Mouse (Mus musculus) Muller cell, postnatal 12 days (primary cell): ENCODE data around the gene Aip.
"Not testable (repeated sequence)": the region's sequence is repeated elsewhere in the genome, so short reads cannot be mapped to it uniquely, and the experiment has no call there.

Experiments
- DNase-seq: peaks from one replicate; pipeline ENCODE4 v3.0.0-alpha.2; 2015; ENCODE audit errors: inconsistent ontology term

Gene Aip

DNA sequence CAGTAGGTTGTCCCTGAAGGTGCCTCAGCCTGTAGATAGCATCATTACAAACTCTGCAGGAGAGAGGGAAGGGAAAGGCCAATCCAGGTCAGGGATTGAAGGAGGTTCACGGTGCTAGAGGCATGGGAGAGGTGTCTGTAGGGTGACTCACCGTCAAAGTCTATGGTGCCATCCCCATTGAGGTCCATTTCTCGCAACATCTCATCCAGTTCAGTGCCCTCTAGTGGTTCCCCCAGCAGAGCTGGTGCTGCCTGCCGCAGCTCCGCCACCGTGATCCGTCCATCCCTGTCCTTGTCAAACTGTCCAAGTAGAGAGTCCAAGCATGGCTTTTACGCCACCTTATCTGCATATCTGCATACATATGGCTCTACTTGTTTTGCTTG, 10.3 kb upstream of the Aip start:
- not testable (repeated sequence) for DNase-seq

DNA sequence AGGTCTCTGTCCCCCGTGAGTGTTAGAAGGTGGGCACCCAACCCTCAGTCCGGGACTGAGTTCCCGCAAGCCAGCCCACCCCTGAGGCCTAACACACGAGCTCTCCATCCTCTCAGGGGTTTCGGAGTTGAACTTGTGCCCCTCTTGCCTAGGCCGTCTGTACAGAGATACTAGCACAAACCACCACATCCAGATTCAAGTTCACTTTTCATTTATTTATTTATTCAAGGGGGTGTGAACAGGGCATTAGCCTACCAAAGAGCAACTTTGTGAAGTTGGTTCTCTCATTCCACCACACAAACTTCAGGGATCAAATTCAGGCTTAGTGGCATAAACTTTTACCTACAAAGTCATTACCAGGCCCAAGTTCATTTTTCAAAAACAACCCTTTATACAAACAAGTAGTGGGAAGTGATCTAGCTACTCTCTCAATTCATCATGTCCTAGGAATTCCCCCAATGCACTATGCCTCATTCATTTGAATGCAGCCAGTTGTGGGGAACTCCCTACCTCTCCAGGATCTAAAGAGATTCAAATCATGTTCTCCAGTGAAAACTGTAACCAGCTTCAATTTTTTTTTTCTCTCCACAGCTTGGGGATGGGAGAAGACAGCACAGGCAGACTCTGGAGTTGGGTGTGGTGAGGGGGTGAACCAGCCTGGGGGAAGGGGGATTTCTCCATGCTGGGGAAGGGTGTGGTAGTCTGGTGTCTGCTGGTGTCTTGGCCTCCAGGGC, 9.7 kb upstream of the Aip start:
- not testable (repeated sequence) for DNase-seq

DNA sequence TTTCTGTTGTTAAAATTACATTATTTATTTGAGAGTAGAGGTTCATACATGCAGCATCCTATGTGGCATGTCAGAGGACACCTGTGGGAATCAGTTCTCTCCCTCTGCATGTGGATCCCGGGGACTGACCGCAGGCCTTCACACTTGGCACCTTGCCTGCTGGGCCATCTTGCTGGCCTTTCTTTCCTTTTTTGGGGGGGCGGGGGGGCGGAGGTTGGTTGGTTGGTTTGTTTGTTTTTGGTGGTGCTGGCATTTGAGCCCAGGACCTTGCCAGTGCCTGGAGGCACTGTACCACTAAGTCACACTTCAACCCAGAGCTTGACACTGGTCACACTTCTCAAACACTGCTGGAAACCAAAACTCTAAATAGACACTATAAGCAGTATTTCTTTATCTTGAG, 8.7 kb upstream of the Aip start:
- no peak for DNase-seq

DNA sequence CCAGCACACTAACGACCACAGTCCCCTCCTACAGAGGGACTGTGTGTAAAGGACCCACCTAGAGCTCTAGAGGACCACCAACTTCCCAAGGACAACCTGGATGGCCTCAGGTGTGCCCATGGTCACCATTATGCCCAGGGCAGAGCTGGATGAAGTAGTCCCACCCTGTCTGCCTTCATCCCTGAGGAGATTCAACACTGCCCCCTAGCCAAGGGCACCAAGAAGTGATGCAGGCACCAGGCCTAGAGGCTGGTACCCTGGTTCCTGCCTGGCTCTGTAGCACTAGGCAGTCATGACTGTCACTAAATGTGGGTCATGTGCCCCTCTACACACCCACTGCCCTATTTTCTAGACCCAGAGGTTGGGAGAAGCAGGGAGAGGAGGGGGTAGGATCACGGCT, 6.1 kb upstream of the Aip start:
- no peak for DNase-seq

DNA sequence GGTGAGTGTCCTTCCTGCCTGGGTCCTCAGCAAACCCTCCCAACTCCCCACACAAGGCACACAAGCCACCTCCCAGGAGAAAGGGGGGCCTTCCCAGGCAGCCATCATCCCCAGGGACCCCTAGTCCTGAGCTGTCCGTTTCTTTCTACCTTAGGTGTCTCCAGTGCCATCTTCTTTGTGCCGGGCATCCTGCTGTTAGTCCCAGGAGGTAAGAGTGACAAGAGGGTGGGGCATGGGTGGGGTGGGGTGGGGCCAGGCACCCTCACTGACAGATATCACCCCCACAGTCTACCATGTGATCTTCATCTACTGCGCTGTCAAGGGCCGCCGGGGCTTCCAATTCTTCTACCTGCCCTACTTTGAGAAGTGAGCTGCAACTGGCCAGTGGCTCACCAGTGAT, 5.4 kb upstream of the Aip start:
- DNase-seq: no peak

DNA sequence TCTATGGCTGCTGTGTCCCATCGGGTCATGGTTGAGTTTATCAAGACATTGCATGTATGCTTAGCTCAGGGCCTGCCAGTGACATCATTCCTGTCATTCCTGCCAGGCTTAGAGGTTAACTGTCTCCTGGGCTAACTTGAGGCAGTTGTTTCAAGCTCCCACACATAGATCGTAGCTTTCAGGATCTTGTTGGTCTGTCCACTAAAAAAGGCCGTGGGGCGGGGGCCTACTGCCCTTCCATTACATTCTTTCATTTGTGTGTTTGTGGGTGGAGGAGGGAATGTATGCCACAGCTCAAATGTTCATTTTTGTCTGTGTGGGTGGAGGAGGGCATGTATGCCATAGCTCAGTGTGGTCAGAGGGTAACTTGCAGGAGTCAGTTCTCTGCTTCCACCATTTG, 4.4 kb upstream of the Aip start:
- DNase-seq: peak; percentile 71

DNA sequence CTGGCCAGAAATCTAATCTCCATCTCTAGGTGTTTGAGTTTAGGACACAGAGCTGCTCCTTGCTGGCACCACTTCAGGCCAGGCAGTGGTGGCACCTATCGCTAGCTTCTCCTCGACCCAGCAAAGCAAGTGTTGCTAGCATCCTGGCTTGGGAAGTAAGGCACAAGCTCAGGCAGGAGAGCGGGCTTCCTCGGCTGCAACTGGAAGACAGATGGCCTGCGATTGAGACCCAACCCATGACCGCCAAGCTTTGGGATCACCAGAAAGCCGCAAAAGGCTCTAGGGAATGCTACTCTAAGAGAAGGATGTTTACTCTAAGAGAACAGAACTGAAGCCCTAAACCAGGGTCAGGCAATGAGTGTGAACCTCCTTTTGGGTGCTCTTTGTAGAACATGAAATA, 3.8 kb upstream of the Aip start:
- no peak for DNase-seq

DNA sequence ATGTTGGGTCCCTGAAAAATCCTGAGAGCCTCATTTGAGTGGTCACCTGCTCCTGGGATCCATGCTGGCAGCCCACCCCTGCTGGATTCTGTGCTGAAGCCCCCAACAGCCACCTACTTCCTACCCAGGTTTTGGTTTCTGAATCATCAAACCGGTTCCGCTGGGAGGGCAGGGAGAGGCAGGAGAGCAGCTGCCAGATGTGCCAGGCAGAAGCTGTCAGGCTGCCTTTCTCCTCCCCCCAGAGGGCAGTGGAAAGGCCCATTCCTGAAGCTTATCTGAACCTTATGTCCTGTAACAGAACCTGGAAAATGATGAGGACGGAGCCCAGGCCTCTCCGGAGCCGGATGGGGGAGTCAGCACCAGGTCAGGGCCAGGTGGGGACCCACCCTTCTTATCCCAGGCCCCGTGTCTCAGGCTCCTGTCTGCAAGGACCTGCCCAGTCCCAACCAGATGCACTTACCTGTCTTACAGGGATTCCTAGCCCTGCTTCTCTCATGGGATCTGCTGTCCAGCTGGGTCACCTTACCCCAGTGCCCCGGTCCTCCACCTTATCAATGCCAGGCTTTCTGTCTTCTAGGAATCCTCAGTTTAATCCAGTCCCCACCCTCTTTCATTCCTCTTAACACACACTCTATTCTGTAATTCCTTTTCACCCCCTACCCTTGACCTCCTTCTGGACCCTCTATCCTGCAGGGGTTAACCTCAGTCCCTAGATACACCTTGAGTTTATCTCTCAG, 1.3 kb upstream of the Aip start:
- no peak for DNase-seq

DNA sequence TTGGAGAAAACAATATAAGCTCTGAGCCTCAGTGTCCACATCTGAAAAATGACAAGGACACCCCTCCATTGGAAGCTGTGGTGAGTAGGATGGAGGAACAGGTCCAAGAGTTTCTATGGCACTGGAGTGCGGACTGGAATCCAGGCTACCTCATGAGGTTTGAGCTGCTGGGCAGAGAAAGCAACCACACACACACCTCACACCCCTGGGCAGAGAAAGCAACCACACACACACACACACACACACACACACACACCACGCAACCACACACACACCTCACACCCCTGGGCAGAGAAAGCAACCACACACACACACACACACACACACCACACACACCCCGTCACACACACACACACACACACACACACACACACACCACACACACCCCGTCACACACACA, 390 bp downstream of the Aip start:
- DNase-seq: not testable (repeated sequence)

DNA sequence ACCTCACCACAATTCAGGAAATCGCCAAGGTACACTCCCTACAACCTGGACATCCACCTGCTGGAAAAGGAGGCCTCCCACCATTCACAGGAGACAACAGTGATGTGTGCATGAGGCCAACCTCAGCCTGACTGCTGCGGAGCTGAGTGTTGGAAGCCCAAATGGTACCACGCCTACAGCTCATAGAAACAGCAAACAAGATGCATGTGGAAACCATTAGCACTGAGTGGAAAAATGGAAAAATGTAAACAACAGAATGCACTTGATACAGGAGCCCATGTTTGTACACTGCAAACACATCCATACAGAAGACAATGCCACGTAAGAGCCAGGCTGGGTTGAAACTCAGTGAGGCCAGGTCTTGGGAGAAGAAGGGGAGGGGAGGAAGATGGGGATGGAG, 1.2 kb downstream of the Aip start:
- no peak for DNase-seq

DNA sequence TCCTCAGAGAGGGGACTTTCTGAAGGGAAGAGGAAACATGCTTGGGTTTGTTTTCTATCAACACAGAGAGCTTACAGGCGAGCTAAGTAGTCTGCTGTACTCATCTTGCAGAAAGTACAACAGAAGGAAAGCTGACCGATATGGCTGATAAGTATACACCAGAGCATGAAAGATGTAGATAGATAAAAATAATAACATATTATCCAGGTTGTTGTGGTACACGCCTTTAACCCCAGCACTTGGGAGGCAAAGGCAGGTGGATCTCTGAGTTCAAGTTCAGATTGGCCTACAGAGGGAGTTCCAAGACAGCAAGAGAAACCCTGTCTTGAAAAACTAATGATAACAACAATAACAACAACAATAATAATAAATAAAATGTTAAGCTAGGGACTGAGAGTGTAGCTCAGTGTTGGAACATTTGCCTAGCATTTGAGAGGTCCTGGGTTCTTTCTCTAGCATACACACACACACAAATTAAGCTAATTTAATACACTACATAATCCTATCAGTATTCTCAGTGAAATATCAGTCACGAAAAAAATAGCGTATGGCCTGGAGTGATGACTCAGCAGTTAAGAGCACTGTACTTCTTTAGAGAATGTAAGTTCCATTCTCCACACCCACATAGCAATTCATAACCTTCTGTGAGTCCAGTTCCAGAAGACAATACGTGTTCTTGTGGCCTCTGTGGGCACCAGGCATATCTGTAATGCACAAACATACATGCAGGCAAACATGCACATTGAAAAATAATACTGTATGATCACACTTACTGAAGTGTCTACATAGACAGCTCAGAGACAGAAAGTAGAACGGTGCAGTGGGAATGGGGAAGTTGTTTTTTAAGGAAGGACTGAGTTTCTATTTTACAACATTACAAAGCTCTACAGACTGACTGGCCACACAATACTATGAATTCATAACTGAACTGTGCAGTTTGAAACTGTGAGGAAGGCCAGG, 3.0 kb downstream of the Aip start:
- DNase-seq: no peak

DNA sequence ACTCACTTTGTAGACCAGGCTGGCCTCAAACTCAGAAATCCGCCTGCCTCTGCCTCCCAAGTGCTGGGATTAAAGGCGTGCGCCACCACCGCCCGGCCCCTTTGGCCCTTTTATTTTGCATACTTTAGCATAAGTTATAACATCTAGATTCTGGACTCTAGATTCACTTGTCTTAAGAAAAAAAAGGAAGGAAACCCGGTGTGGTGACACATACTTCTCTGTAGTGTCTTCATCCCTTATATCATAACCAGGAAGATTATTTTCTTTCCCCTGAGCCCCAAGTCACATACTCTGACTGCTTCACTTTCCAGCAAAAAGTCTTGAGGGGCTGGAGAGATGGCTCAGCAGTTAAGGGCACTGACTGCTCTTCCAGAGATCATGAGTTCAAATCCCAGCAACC, 3.8 kb downstream of the Aip start:
- DNase-seq: not testable (repeated sequence)

DNA sequence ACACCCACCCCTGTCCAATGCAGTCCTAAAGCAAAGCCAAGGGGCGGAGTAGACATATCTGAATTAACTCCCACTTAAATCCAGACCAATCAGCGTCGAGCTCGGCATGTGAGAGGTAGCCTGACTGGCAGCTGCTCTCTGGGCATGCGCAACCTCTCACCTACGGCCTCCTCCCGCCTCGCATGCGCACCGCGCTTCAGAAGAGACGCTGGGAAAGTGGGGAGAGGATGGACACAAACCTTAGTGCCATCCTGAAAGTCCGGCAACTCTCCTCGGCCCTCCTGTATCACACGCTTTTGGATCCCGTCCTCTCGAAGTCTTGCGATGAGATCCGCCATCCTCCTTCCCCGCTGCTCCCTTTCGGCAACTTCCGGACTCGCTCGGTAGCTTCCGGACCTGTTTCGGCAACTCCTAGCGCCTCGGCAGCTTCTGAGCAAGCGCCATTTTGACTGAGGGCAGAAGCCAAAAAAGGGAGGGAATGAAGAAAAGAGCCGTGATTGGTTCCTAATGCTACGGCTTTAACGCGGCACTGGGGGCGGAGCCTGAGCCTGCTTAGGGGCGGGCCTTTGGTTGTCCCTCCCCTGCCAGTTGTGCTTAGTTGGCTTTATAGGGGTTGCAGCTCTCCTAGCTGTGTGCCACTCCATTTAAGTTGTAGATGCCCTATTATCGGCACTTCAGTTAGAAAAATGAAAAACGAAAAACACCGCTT, 4.4 kb downstream of the Aip start:
- peak; percentile 98 for DNase-seq

DNA sequence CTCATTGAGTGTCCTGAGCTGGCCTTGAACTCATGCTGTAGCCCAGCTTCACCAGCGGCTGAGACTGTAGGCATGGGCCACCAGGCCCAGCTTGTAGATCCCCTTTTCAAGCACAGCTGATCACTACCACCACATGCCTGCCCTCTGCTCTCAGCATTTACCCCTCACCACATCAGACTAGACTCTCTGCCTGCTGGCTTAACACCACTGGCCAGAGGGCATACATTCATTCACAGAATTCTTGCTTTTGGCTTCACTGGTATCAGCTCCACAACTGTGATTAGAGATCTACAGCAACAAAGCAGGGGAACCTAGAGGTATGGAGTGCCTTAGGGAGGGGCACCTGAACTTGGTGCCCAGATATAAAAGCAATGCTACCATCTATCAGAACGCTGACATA, 5.2 kb downstream of the Aip start:
- DNase-seq: no peak

DNA sequence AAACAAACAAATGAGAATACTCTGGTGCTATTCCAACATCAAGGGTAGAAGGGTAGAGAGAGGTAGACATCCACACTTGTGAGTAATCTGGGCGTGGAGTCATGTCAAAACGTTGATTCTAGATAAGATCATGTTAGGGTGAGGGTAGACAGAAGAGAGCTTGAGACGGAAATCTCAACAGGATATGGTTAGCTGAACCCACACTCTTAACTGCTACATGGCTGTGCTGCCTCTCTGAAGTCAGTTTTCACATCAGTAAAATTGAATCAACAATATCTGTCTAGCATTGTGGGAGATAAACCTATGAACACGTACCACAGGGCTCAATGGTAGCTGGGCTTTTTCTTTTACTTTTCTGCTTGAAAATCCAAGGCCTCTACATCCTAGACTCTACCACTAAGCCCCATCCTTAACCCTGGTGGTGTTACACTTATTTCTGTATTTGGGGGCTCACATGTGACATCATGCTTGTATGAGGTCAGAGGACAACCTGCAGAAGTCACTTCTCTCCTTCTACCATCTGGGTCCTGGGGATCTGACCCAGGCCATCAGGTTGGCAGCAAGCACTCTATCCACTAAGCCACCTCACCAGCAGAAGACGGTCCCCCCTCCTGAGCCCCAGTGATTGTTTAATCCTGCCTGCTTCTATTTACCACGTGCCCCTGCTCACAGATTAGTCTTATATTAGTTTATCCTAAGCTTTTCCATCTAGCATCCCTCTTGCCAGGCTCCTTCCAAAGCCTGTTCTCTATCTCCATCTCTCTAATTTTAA, 5.8 kb downstream of the Aip start:
- no peak for DNase-seq

DNA sequence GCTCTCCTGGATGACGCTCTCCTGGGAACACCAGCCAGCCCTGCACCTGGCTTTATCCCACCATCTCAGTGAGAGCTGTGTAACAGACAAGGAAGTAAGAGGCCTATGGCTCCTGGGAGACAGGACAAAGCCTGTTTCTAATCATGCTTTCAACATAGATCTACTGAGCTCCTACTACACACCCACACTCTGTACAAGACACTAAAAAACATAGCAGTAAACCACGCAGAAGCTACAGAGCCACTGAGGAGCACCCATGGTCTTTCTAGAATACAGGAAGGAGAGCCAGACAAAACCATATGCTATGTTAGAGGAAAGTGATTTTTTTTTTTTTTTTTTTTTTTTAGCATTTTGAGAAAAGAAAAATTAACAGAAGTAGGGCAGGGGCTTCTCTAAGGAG, 7.3 kb downstream of the Aip start:
- no peak for DNase-seq

DNA sequence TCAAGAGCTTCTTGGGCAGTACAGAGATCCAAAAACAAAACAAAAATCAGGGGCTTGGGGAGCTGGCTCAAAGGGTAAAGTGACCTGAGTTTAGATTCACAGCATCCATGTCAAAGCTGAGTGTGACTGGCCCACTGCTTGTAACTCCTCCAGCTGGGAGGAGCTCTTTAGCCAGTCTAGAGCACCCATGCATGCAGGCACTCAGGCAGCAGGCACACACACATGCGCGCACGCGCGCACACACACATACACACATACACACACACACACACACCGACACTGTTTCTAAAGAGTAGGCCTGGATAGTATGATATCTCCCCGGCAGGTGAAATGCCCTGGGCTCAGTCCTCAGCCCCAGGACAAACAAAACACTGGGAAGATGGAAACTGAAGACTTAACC, 8.7 kb downstream of the Aip start:
- DNase-seq: no peak

DNA sequence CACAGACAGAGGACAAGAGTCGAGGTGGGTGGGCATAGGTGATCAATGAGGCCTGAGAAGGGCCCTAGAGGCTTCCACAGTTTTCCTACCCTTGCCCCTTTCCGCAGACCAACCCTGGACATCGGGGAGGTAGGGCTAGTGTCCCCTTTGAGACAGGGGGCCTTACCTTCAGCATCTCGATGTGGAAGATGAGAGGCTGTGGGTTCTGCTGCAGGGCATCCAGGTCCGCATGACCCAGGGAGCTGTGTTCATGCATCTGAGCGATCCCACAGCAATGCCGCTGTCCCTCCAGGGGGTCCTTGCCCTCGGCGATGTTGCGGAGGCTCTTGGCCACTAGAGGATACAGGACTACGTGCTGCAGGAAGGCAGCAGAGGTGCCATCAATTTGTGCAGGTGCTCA, 9.8 kb downstream of the Aip start:
- DNase-seq: no peak

DNA sequence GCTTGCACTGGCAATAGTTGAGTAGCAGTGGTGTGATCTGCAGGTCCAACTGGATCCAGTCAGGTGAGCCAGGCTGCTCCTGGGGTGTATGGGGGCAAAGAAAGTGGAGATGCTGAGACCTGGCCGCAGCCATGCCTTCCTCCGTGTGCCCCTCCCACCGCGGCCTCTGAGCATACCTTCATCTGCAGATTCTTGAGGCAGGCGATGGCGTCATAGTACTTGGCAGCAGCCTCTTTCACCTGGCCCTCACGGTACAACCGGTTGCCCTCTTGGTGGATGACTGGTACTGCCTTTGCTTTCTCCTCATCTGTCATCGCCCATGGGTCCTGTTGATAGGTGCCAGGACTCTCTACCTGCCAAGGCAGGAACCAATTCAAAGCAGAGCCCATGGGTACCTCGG, 10.5 kb downstream of the Aip start:
- DNase-seq: no peak

DNA sequence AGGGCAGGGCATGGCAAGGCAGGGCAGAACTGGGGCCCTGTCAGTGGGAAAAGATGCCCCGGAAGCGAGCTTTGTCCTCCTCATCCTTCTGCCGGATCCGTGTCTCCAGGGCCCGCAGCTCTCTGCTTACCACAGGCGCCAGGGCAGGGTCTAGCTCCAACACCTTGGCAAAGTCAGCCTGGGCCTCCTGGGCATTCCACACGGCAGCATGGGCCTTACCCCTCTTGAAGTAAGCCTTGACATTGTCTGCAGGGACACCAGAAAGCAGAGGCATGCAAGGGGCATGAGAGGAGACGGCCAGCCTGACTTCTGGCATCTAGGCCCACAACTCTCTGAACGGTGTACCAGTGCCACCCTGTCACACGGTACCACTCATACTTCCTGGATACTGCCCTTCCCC, 11.1 kb downstream of the Aip start:
- DNase-seq: no peak

DNA sequence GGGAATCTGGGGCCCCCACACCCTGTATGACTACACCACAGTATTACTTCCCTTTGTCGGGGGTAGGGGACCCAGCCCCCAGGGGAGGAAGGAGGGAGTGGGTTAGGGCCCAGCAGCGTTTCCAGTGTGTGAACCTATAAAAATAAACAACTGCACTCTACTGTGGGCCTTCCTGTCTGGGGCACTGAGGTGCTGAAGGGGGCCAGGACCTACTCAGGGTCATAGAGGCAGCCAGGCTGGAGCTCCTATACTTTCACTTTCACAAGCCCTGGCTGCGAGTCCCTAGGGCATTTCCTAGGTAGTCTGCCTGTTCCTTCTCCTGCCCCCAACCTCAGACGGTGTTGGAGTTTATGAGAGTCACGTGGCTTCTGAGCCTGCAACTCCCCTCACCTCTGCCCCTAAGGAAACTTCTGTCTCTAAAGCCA, 11.8 kb downstream of the Aip start:
- no peak for DNase-seq
